Mouse (Mus musculus) spleen, adult 2 months (tissue): ENCODE data around the gene Nsmce1.

Source experiments
- CTCF ChIP-seq: fragments of 200-500 bp; IDR thresholded peaks from 2 replicates; pipeline ENCODE4 v1.5.1; 2011; ENCODE audit warnings: mild to moderate bottlenecking, inconsistent platforms; ENCODE audit not compliant: insufficient read depth, insufficient read length, insufficient replicate concordance; ENCODE audit errors: extremely low read depth
- POLR2A ChIP-seq: fragments of 200-500 bp; IDR thresholded peaks from 2 replicates; pipeline ENCODE4 v1.6.1; 2011; ENCODE audit warnings: low read depth, low read length, inconsistent platforms

DNA sequence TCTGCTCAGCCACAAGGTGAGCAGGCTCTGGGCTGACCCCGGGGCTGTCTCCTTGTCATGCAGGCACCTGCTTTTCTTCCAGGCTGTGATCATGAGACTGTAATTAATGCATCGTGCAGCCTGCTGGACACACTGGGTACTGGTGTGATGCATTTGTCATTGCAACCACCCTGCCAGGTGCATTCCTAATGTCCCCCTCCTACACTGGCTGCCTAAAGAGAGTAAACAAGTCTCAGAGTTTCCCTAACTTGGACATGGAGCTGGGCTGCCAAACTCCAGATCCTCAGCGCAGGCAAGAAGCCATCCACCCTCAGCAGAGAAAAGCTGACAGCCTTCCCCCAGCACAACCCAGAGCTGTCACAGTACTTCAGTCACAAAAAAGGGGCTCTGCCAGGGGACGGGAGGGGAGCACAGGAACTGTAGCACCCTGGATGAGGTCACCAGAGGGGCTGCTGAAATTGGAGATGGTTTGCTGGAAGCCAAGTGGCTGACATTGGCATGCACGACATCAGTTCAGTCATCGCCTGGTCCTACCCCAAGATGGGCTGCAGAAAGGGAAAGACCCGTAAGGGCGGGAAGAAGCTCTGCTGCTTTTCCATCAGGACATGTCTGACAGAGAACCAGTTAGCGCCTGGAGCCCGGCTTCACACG is 15.7 kb downstream of the Nsmce1 start:
- no peak for TF ChIP-seq POLR2A
- TF ChIP-seq CTCF, result no peak
